Mouse (Mus musculus) heart, embryonic 10.5 days (tissue): ENCODE data around the gene Os9. TPM values are rescaled to one million over a fixed set of nuclear protein-coding genes. Genes with fewer than 3 reads are reported as not detected.

Source experiments
- DNase-seq: peaks from one replicate; pipeline ENCODE4 v3.0.0-alpha.2; 2017; ENCODE audit warnings: low spot score
- H3K27ac ChIP-seq: fragments of 300-500 bp; sonication (generic); 2 replicates; pipeline ENCODE4 v1.5.1; 2016; ENCODE audit warnings: mild to moderate bottlenecking
- H3K27me3 ChIP-seq: fragments of 300-500 bp; sonication (generic); 2 replicates; pipeline ENCODE4 v1.6.1; 2016; ENCODE audit warnings: mild to moderate bottlenecking; ENCODE audit not compliant: poor library complexity, insufficient read depth, severe bottlenecking
- H3K36me3 ChIP-seq: fragments of 300-500 bp; sonication (generic); 2 replicates; pipeline ENCODE4 v1.6.1; 2016; ENCODE audit warnings: mild to moderate bottlenecking, moderate library complexity
- H3K4me1 ChIP-seq: fragments of 300-500 bp; sonication (generic); 2 replicates; pipeline ENCODE4 v1.6.1; 2016; ENCODE audit warnings: mild to moderate bottlenecking
- H3K4me3 ChIP-seq: fragments of 300-500 bp; sonication (generic); 2 replicates; pipeline ENCODE4 v1.5.1; 2016; ENCODE audit warnings: mild to moderate bottlenecking, moderate library complexity
- H3K9me3 ChIP-seq: fragments of 300-500 bp; sonication (generic); 2 replicates; pipeline ENCODE4 v1.6.1; 2016; ENCODE audit warnings: mild to moderate bottlenecking, moderate library complexity
- WGBS: fragments of 180-500 bp; shearing (Covaris S2); methylation state at CpG from one replicate; pipeline ENCODE4 v1.1.7; 2016; 5-methylcytosine and 5-hydroxymethylcytosine counted together
- polyA plus RNA-seq: library from polyadenylated mRNA; unstranded; fragments of >200 nt; fragmentation: Nextera tagmentation; extraction: Ambion mirVana; gene quantifications from 2 replicates; pipeline ENCODE4 v1.2.1, GENCODE M21; 2016

The Os9 gene
- polyA plus RNA-seq, 1 experiment from 2014 or later, result 48.8 TPM

GRCm38 (mm10) chr10:127100414-127100813 lies 20.5 kb downstream of the Os9 start:
- peaks cover 45% of the 10 kb centered on the region for H3K36me3 ChIP-seq
- 70% methylated on average over 8 of the region's 8 CpGs for WGBS
- H3K9me3 ChIP-seq, result no peaks in the 10 kb centered on the region
- no peak for DNase-seq
- peaks cover under 1% of the 10 kb centered on the region; the same call in 1 of the 2 replicates for H3K4me1 ChIP-seq
- H3K27ac ChIP-seq, result no peak overlapping the region
- H3K4me3 ChIP-seq, result no peak overlapping the region
- peaks cover 8% of the 10 kb centered on the region; the same call in 1 of the 2 replicates for H3K27me3 ChIP-seq

DNA sequence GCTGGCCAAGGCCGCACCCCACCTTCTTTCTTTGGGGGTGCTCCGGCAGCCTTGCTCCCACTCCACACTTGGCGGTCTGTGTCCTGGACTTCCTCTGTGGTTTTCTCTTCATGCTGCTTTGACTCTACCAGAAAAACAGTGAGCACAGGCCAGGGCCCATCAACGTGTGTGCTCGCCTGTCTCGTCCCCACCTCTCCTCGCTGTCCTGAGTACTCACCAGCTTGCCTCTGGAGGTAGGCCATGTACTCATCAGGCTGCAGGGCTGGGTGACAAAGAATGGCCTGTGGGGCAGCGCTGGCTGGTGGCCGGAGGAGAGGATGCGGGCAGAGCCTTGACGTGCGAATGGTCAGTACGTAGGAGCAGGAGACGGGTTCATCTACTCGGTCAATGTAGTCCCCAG lies 21.1 kb downstream of the Os9 start:
- H3K27ac ChIP-seq, result no peak overlapping the region
- H3K4me1 ChIP-seq, result peaks cover 6% of the 10 kb centered on the region
- WGBS, result 88% methylated on average over 15 of the region's 15 CpGs
- H3K27me3 ChIP-seq, result peaks cover 8% of the 10 kb centered on the region; the same call in 1 of the 2 replicates
- H3K36me3 ChIP-seq, result peaks cover 45% of the 10 kb centered on the region
- DNase-seq, result no peak
- no peaks in the 10 kb centered on the region for H3K9me3 ChIP-seq
- H3K4me3 ChIP-seq, result no peak overlapping the region

- no peaks in the 10 kb centered on the region for H3K9me3 ChIP-seq
- H3K4me3 ChIP-seq, result no peak overlapping the region
- peaks cover 10% of the 10 kb centered on the region for H3K27me3 ChIP-seq
- peaks cover 45% of the 10 kb centered on the region for H3K36me3 ChIP-seq
- no peak for DNase-seq
- H3K4me1 ChIP-seq, result peaks cover 13% of the 10 kb centered on the region
- no peak overlapping the region for H3K27ac ChIP-seq
- 82% methylated on average over 10 of the region's 10 CpGs for WGBS
Observed at GRCm38 (mm10) chr10:127099191-127099590, 21.7 kb downstream of the Os9 start.

DNA sequence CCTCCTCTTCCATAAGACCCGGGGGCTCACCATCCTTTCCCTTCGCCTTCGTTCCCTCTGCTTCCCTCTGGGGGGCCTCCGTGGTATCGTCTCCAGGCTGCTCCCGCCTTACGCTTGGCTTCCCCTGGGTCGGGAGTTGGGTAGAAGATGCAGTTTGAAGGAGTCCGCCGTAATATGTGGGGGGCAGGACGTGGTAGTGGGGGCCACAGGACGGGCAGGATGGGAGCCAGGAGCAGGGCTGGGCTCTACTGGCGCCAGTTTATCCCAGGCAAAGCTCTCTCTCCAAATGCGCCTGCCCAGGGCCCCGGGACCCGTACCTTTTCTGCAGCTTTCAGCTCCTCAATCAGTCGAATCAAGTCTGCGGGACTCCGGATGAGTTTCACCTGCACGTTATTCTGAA lies 22.4 kb downstream of the Os9 start:
- Histone ChIP-seq H3K4me1 (peaks cover 14% of the 10 kb centered on the region), H3K27ac (no peak overlapping the region), H3K9me3 (no peaks in the 10 kb centered on the region), H3K27me3 (peaks cover 17% of the 10 kb centered on the region), H3K4me3 (no peak overlapping the region), H3K36me3 (peaks cover 45% of the 10 kb centered on the region)
- no peak for DNase-seq
- 77% methylated on average over 20 of the region's 20 CpGs for WGBS

DNA sequence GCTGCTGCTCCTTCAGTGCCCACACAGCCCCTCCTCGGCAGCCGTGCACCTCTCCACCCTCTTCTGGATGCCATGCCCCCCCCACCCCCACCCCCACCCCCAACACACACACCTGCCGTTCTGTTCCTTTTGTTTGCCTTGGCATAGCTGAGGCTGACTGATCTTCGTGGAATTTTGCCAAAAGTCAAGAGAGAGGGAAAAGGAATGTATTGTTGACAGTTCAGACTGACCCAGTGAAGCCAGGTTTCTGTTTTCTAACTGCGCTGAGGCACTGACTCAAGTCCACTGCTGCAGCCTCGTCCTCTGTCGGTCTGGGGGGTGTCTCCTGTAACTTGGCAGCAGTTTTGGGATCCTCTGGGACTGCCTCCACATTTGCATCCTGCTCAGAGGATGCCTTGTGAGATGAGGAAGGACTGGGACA lies 26.5 kb downstream of the Os9 start:
- Histone ChIP-seq H3K4me1 (peaks cover 30% of the 10 kb centered on the region), H3K27ac (no peak overlapping the region), H3K27me3 (peaks cover 58% of the 10 kb centered on the region), H3K9me3 (no peaks in the 10 kb centered on the region), H3K4me3 (no peak overlapping the region), H3K36me3 (peaks cover 37% of the 10 kb centered on the region)
- 55% methylated on average over 7 of the region's 7 CpGs for WGBS
- DNase-seq, result no peak

GRCm38 (mm10) chr10:127092742-127093141 lies 28.2 kb downstream of the Os9 start:
- DNase-seq, result no peak
- Histone ChIP-seq H3K4me1 (peaks cover 30% of the 10 kb centered on the region), H3K27me3 (peaks cover 66% of the 10 kb centered on the region), H3K4me3 (no peak overlapping the region), H3K9me3 (no peaks in the 10 kb centered on the region), H3K27ac (no peak overlapping the region), H3K36me3 (peaks cover 20% of the 10 kb centered on the region)
- WGBS, result 50% methylated on average over 4 of the region's 4 CpGs

DNA sequence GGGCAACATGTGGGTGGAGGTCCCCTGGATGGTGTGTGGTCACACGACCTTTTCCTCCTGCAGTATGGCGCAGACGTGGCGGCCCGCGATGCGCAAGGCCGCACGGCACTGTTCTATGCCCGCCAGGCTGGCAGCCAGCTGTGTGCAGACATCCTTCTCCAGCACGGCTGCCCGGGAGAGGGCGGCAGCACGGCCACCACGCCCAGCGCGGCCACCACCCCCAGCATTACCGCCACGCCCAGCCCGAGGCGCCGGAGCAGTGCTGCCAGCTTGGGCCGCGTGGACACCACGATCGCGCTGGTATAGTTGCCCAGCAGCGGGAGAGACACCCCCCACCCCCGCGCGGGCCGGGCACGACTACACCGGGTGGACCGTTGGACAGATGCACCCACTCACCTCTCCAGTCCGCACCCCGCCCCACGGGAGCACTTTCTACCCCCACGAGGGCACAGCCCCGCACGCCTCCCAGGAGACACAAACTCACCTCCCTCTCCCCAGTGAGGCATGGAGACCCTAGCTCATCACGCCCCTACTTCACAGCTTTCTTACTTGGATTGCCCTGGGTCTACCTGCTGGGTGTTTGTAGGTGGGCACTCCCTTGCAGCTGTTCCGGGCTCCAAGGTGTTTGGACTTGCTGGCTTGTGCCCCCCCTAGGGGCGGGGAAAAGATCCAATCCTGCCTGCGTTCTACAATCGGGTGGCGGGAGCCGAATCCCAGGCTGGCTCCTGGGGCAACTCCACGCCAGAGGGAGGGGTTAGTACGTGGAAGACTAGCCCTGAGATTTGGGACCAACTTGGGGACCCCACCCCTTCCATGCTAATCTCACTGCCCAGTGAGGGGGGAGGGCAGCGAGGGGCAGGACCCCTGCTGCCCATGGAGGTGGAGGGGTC lies 29.2 kb downstream of the Os9 start:
- Histone ChIP-seq H3K4me1 (peaks cover 30% of the 10 kb centered on the region), H3K36me3 (peaks cover 13% of the 10 kb centered on the region), H3K9me3 (no peaks in the 10 kb centered on the region), H3K4me3 (peak overlapping the region; percentile 39), H3K27me3 (peaks cover 76% of the 10 kb centered on the region), H3K27ac (no peak overlapping the region)
- WGBS, result 8% methylated on average over 51 of the region's 51 CpGs
- DNase-seq, result no peak

DNA sequence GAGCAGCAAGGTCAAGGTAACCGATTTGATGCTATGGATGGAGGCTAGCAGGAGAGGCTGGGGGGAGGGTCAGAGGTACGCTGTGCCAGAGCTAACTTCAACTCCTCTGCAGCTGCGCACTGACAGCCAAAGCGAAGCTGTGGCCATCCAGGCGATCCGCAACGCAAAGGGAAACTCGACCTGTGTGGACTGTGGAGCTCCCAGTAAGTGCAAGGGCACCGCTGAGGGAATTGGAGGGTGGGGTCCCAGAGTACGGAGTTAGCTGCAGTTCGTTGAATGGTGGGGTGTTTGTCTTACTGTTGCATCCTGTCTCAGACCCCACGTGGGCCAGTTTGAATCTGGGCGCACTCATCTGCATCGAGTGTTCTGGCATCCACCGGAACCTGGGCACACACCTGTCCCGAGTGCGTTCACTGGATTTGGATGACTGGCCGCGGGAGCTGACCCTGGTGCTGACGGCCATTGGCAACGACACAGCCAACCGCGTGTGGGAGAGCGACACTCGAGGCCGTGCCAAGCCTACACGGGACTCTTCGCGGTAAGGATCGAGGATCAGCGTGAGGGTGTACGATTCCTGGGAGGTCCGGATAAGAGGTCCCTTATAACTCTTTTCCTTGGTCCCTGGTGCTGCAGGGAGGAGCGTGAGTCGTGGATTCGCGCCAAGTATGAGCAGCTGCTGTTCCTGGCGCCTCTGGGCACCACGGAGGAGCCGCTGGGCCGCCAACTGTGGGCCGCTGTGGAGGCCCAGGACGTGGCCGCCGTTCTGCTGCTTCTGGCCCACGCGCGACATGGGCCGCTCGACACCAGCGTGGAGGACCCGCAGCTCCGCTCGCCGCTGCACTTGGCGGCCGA lies 30.1 kb downstream of the Os9 start:
- 9% methylated on average over 57 of the region's 57 CpGs for WGBS
- no peaks in the 10 kb centered on the region for H3K9me3 ChIP-seq
- no peak for DNase-seq
- peaks cover 76% of the 10 kb centered on the region for H3K27me3 ChIP-seq
- peaks cover 3% of the 10 kb centered on the region for H3K36me3 ChIP-seq
- peaks cover 30% of the 10 kb centered on the region for H3K4me1 ChIP-seq
- H3K27ac ChIP-seq, result no peak overlapping the region
- H3K4me3 ChIP-seq, result peak overlapping the region; percentile 39

- Histone ChIP-seq H3K4me3 (no peak overlapping the region), H3K36me3 (no peaks in the 10 kb centered on the region), H3K9me3 (no peaks in the 10 kb centered on the region), H3K27ac (no peak overlapping the region), H3K4me1 (peaks cover 27% of the 10 kb centered on the region), H3K27me3 (peaks cover 81% of the 10 kb centered on the region)
- DNase-seq, result no peak
- 61% methylated on average over 6 of the region's 6 CpGs for WGBS
Observed at GRCm38 (mm10) chr10:127085633-127086032, 35.3 kb downstream of the Os9 start.

DNA sequence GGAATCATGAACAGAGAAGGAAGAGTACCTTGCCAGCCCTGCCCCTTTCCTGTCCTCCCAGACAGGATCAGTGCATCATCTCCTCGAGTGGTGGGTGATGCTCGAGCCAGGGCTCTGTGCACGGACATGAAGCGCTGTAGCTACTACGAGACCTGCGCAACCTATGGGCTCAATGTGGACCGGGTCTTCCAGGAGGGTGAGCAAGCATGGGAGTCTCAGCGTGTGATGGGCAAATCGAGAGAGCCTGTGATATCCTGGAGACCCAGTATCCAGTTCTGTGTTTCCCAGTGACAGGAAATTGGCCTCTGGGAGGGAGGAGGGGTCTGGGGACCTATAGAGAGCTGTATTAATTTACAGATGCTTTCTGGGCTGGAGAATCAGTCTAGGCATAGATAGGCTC lies 35.9 kb downstream of the Os9 start:
- Histone ChIP-seq H3K4me1 (peaks cover 32% of the 10 kb centered on the region), H3K36me3 (no peaks in the 10 kb centered on the region), H3K27ac (no peak overlapping the region), H3K27me3 (peaks cover 81% of the 10 kb centered on the region), H3K4me3 (no peak overlapping the region), H3K9me3 (no peaks in the 10 kb centered on the region)
- DNase-seq, result no peak
- 76% methylated on average over 9 of the region's 9 CpGs for WGBS

DNA sequence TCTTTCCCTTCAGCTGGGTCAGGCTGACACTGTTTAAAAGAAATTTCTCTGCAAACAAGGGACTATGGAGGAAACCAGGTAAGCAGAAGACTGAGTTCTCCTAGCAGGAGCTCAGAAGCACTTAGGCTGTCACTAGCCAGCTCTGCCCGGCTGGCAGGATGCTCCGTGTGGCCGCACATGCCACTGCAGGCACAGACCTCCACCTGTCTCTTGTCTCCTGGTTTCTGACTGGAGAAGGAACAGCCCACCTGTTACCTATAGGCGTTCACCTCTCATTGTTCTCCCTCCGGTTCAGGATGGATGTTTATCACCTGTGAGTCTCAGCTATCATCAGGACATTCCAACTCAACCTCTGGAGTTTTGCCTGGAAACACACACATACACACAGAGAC lies 37.0 kb downstream of the Os9 start:
- H3K27ac ChIP-seq, result 0 out of 2 replicates have a peak overlapping the region, but pooled peaks have one; percentile 23
- no peaks in the 10 kb centered on the region for H3K36me3 ChIP-seq
- H3K9me3 ChIP-seq, result no peaks in the 10 kb centered on the region
- no peak for DNase-seq
- no peak overlapping the region for H3K4me3 ChIP-seq
- peaks cover 81% of the 10 kb centered on the region for H3K27me3 ChIP-seq
- H3K4me1 ChIP-seq, result peaks cover 43% of the 10 kb centered on the region
- WGBS, result 50% methylated on average over 5 of the region's 5 CpGs

DNA sequence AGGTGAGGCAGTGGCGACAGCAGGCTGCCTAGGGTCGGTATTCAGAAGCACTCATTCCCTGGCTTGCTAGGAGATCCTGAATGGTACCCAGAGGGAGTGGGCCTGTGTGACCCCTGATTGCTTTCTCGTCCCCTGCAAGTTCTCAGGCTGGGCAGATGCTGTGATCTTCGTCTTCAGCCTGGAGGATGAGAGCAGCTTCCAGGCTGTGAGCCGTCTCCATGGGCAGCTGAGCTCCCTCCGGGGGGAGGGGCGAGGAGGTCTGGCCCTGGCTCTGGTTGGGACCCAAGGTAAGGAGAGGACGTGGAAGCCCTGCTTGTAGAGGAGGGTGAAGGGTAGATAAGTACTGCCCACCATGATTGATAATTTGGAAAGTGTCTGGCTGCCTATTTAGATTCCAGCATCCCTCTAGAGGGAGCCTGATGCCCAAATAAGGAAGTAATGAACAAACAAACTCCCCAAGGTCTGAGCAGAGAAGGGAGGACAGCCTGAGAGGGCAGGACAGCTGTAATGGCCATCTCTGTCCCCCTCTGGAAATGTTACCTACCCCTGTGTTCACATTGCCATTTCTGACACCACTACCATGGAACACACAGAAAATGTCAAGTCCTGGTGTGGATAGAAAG lies 37.5 kb downstream of the Os9 start:
- Histone ChIP-seq H3K4me3 (no peak overlapping the region), H3K4me1 (peaks cover 48% of the 10 kb centered on the region), H3K9me3 (no peaks in the 10 kb centered on the region), H3K27me3 (peaks cover 81% of the 10 kb centered on the region), H3K36me3 (no peaks in the 10 kb centered on the region), H3K27ac (0 out of 2 replicates have a peak overlapping the region, but pooled peaks have one; percentile 23)
- 26% methylated on average over 8 of the region's 8 CpGs for WGBS
- DNase-seq, result no peak
